Mouse (Mus musculus) CH12.LX (cell line): ENCODE measurements at regions not wholly inside any gene's neighbourhood (a gene's known extent, or its start where the extent isn't known, plus 50 kb on each side); places are given as distances from the start of the nearest gene placed in this dataset.

Experiments
- DNase-seq: peaks from one replicate; pipeline ENCODE4 v3.0.0-alpha.2; 2013; ENCODE audit errors: extremely low read depth
- H3K27ac ChIP-seq: 2 replicates; pipeline ENCODE4 v1.5.1; 2012; ENCODE audit warnings: low read depth, mild to moderate bottlenecking, control low read depth, moderate library complexity; ENCODE audit not compliant: insufficient read depth
- H3K27me3 ChIP-seq: replicated peaks from 2 replicates; pipeline ENCODE3; 2012; ENCODE audit warnings: inconsistent platforms
- H3K36me3 ChIP-seq, 2 experiments: replicated peaks in 1 of 2; 2 replicates each; pipeline versions ENCODE3 to v1.6.1; 2012; ENCODE audit warnings: inconsistent platforms in 1 of 2, low read length in 1 of 2, mild to moderate bottlenecking in 1 of 2, mixed read lengths in 1 of 2, moderate library complexity in 1 of 2; ENCODE audit not compliant: control insufficient read depth in 1 of 2, insufficient read depth in 1 of 2
- H3K4me1 ChIP-seq, 2 experiments: 2 replicates each; pipeline ENCODE4 v1.6.1; 2012; ENCODE audit warnings: inconsistent platforms in 1 of 2, moderate library complexity in 1 of 2; ENCODE audit not compliant: insufficient read depth in 2 of 2, control insufficient read depth in 1 of 2
- H3K4me2 ChIP-seq: 2 replicates; pipeline ENCODE4 v1.6.1; 2012; ENCODE audit warnings: low read depth, mild to moderate bottlenecking, control low read depth; ENCODE audit not compliant: poor library complexity, insufficient read depth, severe bottlenecking
- H3K4me3 ChIP-seq, 3 experiments: fragments of 150-350 bp in 1 of 3; sonication (generic) in 1 of 3; replicated peaks in 1 of 3; 2 replicates each; pipeline versions ENCODE3 to v1.5.1; 2011 to 2012; ENCODE audit warnings: low read depth in 2 of 3, low read length in 2 of 3, mild to moderate bottlenecking in 2 of 3, moderate library complexity in 2 of 3, control low read depth in 1 of 3, improper control_type of control experiment in 1 of 3, inconsistent platforms in 1 of 3, mixed read lengths in 1 of 3; ENCODE audit not compliant: poor library complexity in 1 of 3
- H3K79me2 ChIP-seq: replicated peaks from 2 replicates; pipeline ENCODE4 v1.6.1; 2012; ENCODE audit warnings: mild to moderate bottlenecking, moderate library complexity; ENCODE audit not compliant: control insufficient read depth, poor library complexity, insufficient read depth, severe bottlenecking; ENCODE audit errors: extremely low read depth
- H3K9ac ChIP-seq: 2 replicates; pipeline ENCODE4 v1.6.1; 2012; ENCODE audit warnings: low read depth, mild to moderate bottlenecking, control low read depth, moderate library complexity; ENCODE audit not compliant: insufficient read depth
- H3K9me3 ChIP-seq: replicated peaks from 2 replicates; pipeline ENCODE3; 2012; ENCODE audit warnings: low read length, inconsistent platforms, mixed read lengths
- BHLHE40 ChIP-seq: IDR thresholded peaks from 2 replicates; pipeline ENCODE4 v1.6.1; 2011; ENCODE audit warnings: mild to moderate bottlenecking, low read depth, low read length, improper control_type of control experiment
- CHD1 ChIP-seq: IDR thresholded peaks from 2 replicates; pipeline ENCODE4 v1.6.1; 2012; ENCODE audit warnings: low read depth, low read length, improper control_type of control experiment, inconsistent platforms
- ELF1 ChIP-seq: IDR thresholded peaks from 2 replicates; pipeline ENCODE4 v1.6.1; 2014; ENCODE audit warnings: low read depth, mild to moderate bottlenecking, inconsistent platforms, low read length, improper control_type of control experiment
- GABPA ChIP-seq: IDR thresholded peaks from 2 replicates; pipeline ENCODE4 v1.6.1; 2012; ENCODE audit warnings: low read depth, low read length, improper control_type of control experiment, inconsistent platforms; ENCODE audit not compliant: insufficient replicate concordance
- KAT2A ChIP-seq: IDR thresholded peaks from 2 replicates; pipeline ENCODE4 v1.6.1; 2012; ENCODE audit warnings: low read length, improper control_type of control experiment, inconsistent platforms; ENCODE audit not compliant: insufficient replicate concordance
- MAX ChIP-seq: IDR thresholded peaks from 2 replicates; pipeline ENCODE4 v1.6.1; 2011; ENCODE audit warnings: low read length, improper control_type of control experiment
- MAZ ChIP-seq: IDR thresholded peaks from 2 replicates; pipeline ENCODE4 v1.6.1; 2012; ENCODE audit warnings: low read depth, mild to moderate bottlenecking, inconsistent platforms, low read length, improper control_type of control experiment, moderate library complexity
- NRF1 ChIP-seq: IDR thresholded peaks from 2 replicates; pipeline ENCODE4 v1.6.1; 2014; ENCODE audit warnings: low read depth, mild to moderate bottlenecking, inconsistent platforms, low read length, improper control_type of control experiment, moderate library complexity
- RAD21 ChIP-seq: IDR thresholded peaks from 2 replicates; pipeline ENCODE4 v1.6.1; 2011; ENCODE audit warnings: low read depth, mild to moderate bottlenecking, low read length, improper control_type of control experiment, moderate library complexity
- RCOR1 ChIP-seq: conservative IDR thresholded peaks from 2 replicates; pipeline ENCODE4 v1.6.1; 2012; ENCODE audit warnings: low read depth, mild to moderate bottlenecking, inconsistent platforms, low read length, improper control_type of control experiment
- TBP ChIP-seq: conservative IDR thresholded peaks from 2 replicates; pipeline ENCODE4 v1.6.1; 2011; ENCODE audit warnings: low read depth, low read length, improper control_type of control experiment
- TCF12 ChIP-seq: IDR thresholded peaks from 2 replicates; pipeline ENCODE4 v1.6.1; 2014; ENCODE audit warnings: low read depth, mild to moderate bottlenecking, inconsistent platforms, low read length, improper control_type of control experiment
- UBTF ChIP-seq: IDR thresholded peaks from 2 replicates; pipeline ENCODE4 v1.6.1; 2012; ENCODE audit warnings: low read depth, mild to moderate bottlenecking, inconsistent platforms, low read length, improper control_type of control experiment, moderate library complexity
- USF1 ChIP-seq: IDR thresholded peaks from 2 replicates; pipeline ENCODE4 v1.6.1; 2014; ENCODE audit warnings: low read depth, mild to moderate bottlenecking, inconsistent platforms, low read length, improper control_type of control experiment
- USF2 ChIP-seq: conservative IDR thresholded peaks from 2 replicates; pipeline ENCODE4 v1.6.1; 2011; ENCODE audit warnings: low read depth, low read length, improper control_type of control experiment
- ZC3H11A ChIP-seq: IDR thresholded peaks from 2 replicates; pipeline ENCODE4 v1.6.1; 2012; ENCODE audit warnings: low read depth, mild to moderate bottlenecking, inconsistent platforms, low read length, improper control_type of control experiment
- ZKSCAN1 ChIP-seq: IDR thresholded peaks from 2 replicates; pipeline ENCODE4 v1.6.1; 2012; ENCODE audit warnings: low read depth, inconsistent platforms, low read length, improper control_type of control experiment, borderline replicate concordance
- ZNF384 ChIP-seq: IDR thresholded peaks from 2 replicates; pipeline ENCODE4 v1.6.1; 2012; ENCODE audit warnings: low read depth, low read length, improper control_type of control experiment, inconsistent platforms
- dilution Hi-C: fragments of 300-500 bp; cut with MboI; formaldehyde crosslinking; loops from 2 replicates; pipeline ENCODE4 v1.14.3; 2020; ENCODE audit warnings: low sequenced_read_pairs; ENCODE audit not compliant: extremely low pct_unique_long_range_greater_than_20kb, extremely low pct_ligation_motif_present
- in situ Hi-C: fragments of 300-500 bp; cut with MboI; formaldehyde crosslinking; loops from 3 replicates; pipeline ENCODE4 v1.14.3; 2019; ENCODE audit warnings: low sequenced_read_pairs, low pct_ligation_motif_present, low pct_unique_long_range_greater_than_20kb, mixed read lengths

- Histone ChIP-seq H3K9me3 (no peaks in the 10 kb centered on the region), H3K36me3 (no peaks in the 10 kb centered on the region), H3K9ac (peak overlapping the region; percentile 43), H3K4me2 (peak overlapping the region; percentile 73), H3K27ac (no peak overlapping the region), H3K4me1 (peaks cover 16 to 49% of the 10 kb centered on the region in 2 experiments), H3K4me3 (peak overlapping the region; percentile 59 to 69 (median 62)), H3K79me2 (no peaks in the 10 kb centered on the region), H3K27me3 (no peaks in the 10 kb centered on the region)
- dilution Hi-C loops = no loop called here
- in situ Hi-C loops = no loop called here
- TF ChIP-seq USF2 (no peak), TBP (no peak), NRF1 (no peak), ZKSCAN1 (no peak), CHD1 (no peak), ZNF384 (no peak), RCOR1 (no peak), USF1 (no peak), GABPA (no peak), MAZ (no peak), ZC3H11A (no peak), BHLHE40 (no peak), KAT2A (no peak), RAD21 (no peak)
- peak; percentile 78 for DNase-seq
These were observed 136.3 kb downstream of the 2410131K14Rik start for GRCm38 (mm10) chr5:118381294-118381675.

DNA sequence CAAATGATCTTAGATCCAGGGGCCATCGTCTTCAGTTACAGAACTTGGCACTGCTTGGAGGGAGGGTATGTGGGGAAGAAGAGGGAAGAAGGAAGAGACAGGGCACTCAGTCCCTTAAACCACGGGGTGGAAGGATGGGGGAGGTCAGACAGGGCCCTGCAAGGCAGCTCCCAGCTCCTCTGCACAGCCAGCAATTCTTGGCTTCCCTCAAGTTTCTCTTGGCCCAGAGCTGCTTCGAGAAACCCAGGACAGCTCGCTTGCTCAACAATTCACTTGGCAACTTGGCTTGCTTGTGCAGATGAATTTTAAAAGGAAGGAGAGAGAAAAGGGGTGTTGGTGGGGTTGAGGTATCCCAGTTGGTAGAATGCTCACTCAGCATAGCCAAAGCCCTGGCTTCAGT, 141.1 kb downstream of the 2410131K14Rik start:
- H3K36me3 ChIP-seq = peaks cover 0 to 1% of the 10 kb centered on the region in 2 experiments
- no peak overlapping the region for H3K4me3 ChIP-seq
- TF ChIP-seq USF2 = no peak
- TF ChIP-seq UBTF = no peak
- TF ChIP-seq GABPA = no peak
- no peak for TF ChIP-seq MAX
- no peak for TF ChIP-seq TCF12
- no peak for TF ChIP-seq ELF1
- dilution Hi-C loops (no loop called here), in situ Hi-C loops (no loop called here)
- no peaks in the 10 kb centered on the region for H3K27me3 ChIP-seq
- H3K4me2 ChIP-seq = no peak overlapping the region
- peaks cover 22% of the 10 kb centered on the region for H3K9me3 ChIP-seq
- peaks cover 0 to 7% of the 10 kb centered on the region in 2 experiments; a peak in 2 of 4 replicates for H3K4me1 ChIP-seq
- no peak overlapping the region for H3K9ac ChIP-seq
- H3K79me2 ChIP-seq = no peaks in the 10 kb centered on the region
- H3K27ac ChIP-seq = no peak overlapping the region
- DNase-seq = no peak
